ENCODE assay signal across 8 mouse cellular contexts in genomic region chr7:19628192-19628535, GRCm38 (mm10). TPM values are rescaled to one million over a fixed set of nuclear protein-coding genes. Genes with fewer than 3 reads are reported as not detected.
DNase-seq lines count a peak whose midpoint lies in the region; ATAC-seq and TF ChIP-seq lines count a peak whose summit lies in the region.

No protein-coding gene starts in this region.

- no peak overlapping the region for H3K27ac ChIP-seq in neural tube, embryonic 11.5 days (ENCODE audit: low read depth, low read length)
- peak overlapping the region; percentile 80 for H3K27ac ChIP-seq in limb, embryonic 12.5 days
- peak overlapping the region; percentile 86 for H3K27ac ChIP-seq in small intestine, adult 2 months (ENCODE audit: insufficient read depth, low read depth, low read length)

- H3K36me3 ChIP-seq in erythroblast, embryonic 14.5 days (ENCODE audit: control insufficient read depth), result peaks cover 19% of the 10 kb centered on the region
- H3K36me3 ChIP-seq in neural tube, embryonic 11.5 days (ENCODE audit: control insufficient read depth, insufficient read depth, low read length), result 0 out of 2 replicates have a peak, but pooled peaks cover 2% of the 10 kb centered on the region
- H3K36me3 ChIP-seq in limb, embryonic 12.5 days, result peaks cover 16% of the 10 kb centered on the region
- peaks cover 8% of the 10 kb centered on the region for H3K36me3 ChIP-seq in small intestine, adult 2 months (ENCODE audit: control insufficient read depth, insufficient read depth, low read length)

- H3K4me1 ChIP-seq in erythroblast, embryonic 14.5 days (ENCODE audit: control insufficient read depth), result peaks cover 48% of the 10 kb centered on the region
- no peaks in the 10 kb centered on the region for H3K4me1 ChIP-seq in neural tube, embryonic 11.5 days (ENCODE audit: control insufficient read depth, insufficient read depth, low read length)
- H3K4me1 ChIP-seq in limb, embryonic 12.5 days (replicated peaks), result 0 out of 2 replicates have a peak, but pooled peaks cover 2% of the 10 kb centered on the region
- peaks cover 20% of the 10 kb centered on the region for H3K4me1 ChIP-seq in small intestine, adult 2 months (ENCODE audit: control insufficient read depth, insufficient read depth, insufficient read length, low read length)

- peak overlapping the region; percentile 91 for H3K4me2 ChIP-seq in neural tube, embryonic 11.5 days (ENCODE audit: low read depth)
- peak overlapping the region; percentile 84 for H3K4me2 ChIP-seq in limb, embryonic 12.5 days

- no peak for DNase-seq in neural tube, embryonic 11.5 days (ENCODE audit: low spot score)
- DNase-seq in neural tube, embryonic 10.5 days (ENCODE audit: extremely low spot score, low spot score), result no peak
- DNase-seq in right cerebral cortex, adult 2 months (ENCODE audit: low spot score in 2 of 2), result no peak

- H3K27me3 ChIP-seq in erythroblast, embryonic 14.5 days (ENCODE audit: control insufficient read depth), result peaks cover 3% of the 10 kb centered on the region
- H3K27me3 ChIP-seq in neural tube, embryonic 11.5 days (ENCODE audit: control insufficient read depth, insufficient read depth, low read length), result no peaks in the 10 kb centered on the region
- H3K27me3 ChIP-seq in limb, embryonic 12.5 days, result no peaks in the 10 kb centered on the region
- H3K27me3 ChIP-seq in small intestine, adult 2 months (ENCODE audit: control insufficient read depth, insufficient read depth, low read length), result no peaks in the 10 kb centered on the region

- H3K9ac ChIP-seq in neural tube, embryonic 11.5 days (ENCODE audit: low read length), result no peak overlapping the region
- no peak overlapping the region for H3K9ac ChIP-seq in limb, embryonic 12.5 days (replicated peaks)

- no peak for TF ChIP-seq CTCF in small intestine, adult 2 months (IDR thresholded peaks at IDR 0.05; ENCODE audit: extremely low read depth, insufficient read length, insufficient replicate concordance, low read depth, low read length)

- TF ChIP-seq POLR2A in small intestine, adult 2 months (IDR thresholded peaks at IDR 0.05; ENCODE audit: low read depth, low read length), result peak; percentile 53

- WGBS in neural tube, embryonic 11.5 days, result 14% methylated on average over 17 of the region's 17 CpGs
- 14% methylated on average over 17 of the region's 17 CpGs for WGBS in limb, embryonic 12.5 days
- 6% methylated on average over 17 of the region's 17 CpGs for WGBS in small intestine, adult 2 months

- no peaks in the 10 kb centered on the region for H3K9me3 ChIP-seq in erythroblast, embryonic 14.5 days (ENCODE audit: control insufficient read depth, low read length)
- no peaks in the 10 kb centered on the region for H3K9me3 ChIP-seq in neural tube, embryonic 11.5 days (ENCODE audit: control insufficient read depth, low read length)
- H3K9me3 ChIP-seq in limb, embryonic 12.5 days, result no peaks in the 10 kb centered on the region

- peak overlapping the region; percentile 72 for H3K4me3 ChIP-seq in erythroblast, embryonic 14.5 days (replicated peaks)
- H3K4me3 ChIP-seq in neural tube, embryonic 11.5 days (ENCODE audit: low read depth, low read length), result peak overlapping the region; percentile 73
- H3K4me3 ChIP-seq in limb, embryonic 12.5 days (replicated peaks), result peak overlapping the region; percentile 78
- peak overlapping the region; percentile 90 for H3K4me3 ChIP-seq in small intestine, adult 2 months (ENCODE audit: low read depth, low read length)

- no peak for ATAC-seq in erythroblast, adult 5-6 weeks (replicated peaks; ENCODE audit: low FRiP score, poor library complexity, severe bottlenecking)
- no peak for ATAC-seq in neural tube, embryonic 11.5 days (ENCODE audit: insufficient read depth, low FRiP score, low TSS enrichment)
- ATAC-seq in limb, embryonic 12.5 days (ENCODE audit: insufficient number of reproducible peaks, insufficient read depth, low FRiP score, low TSS enrichment, low read depth), result no peak
- ATAC-seq in inflammation-experienced regulatory T-cells, adult 6 months, result no peak

RNA-seq across cellular contexts. Expression of gene Relb, which starts 1.1 kb away (rescaled TPM):
- 0.32 and 0.48 TPM in 2 replicates for polyA plus RNA-seq in erythroblast, embryonic 14.5 days (2012)
- 1.5 TPM in 1 of 2 replicates, not detected in the other for total RNA-seq in erythroblast, adult 5-6 weeks (2015; ENCODE audit: low replicate concordance)
- 0.68 and 2.2 TPM in 2 replicates for total RNA-seq in erythroblast, adult 5-6 weeks (2017; ENCODE audit: low replicate concordance)
- polyA plus RNA-seq in neural tube, embryonic 11.5 days (2014; fragmentation: Nextera tagmentation; extraction: Ambion mirVana), result 3.1 and 3.8 TPM in 2 replicates
- 5.8 and 7.3 TPM in 2 replicates for polyA plus RNA-seq in limb, embryonic 12.5 days (2016; fragmentation: Nextera tagmentation; extraction: Ambion mirVana)
- 47.2 and 144 TPM in 2 replicates for polyA plus RNA-seq in small intestine, adult 2 months (2012; rRNA removed)
- polyA plus RNA-seq in inflammation-experienced regulatory T-cells, adult 6 months (2017; shearing (Covaris generic)), result 10 to 100 TPM; 11.2 to 18.9 (median 17.4) TPM

RNA-seq across cellular contexts. Expression of gene Clasrp, which starts 23.9 kb away (rescaled TPM):
- polyA plus RNA-seq in erythroblast, embryonic 14.5 days (2012), result 10.2 and 11.9 TPM in 2 replicates
- total RNA-seq in erythroblast, adult 5-6 weeks (2015; ENCODE audit: low replicate concordance), result 0.96 and 2.3 TPM in 2 replicates
- 14.9 and 21.9 TPM in 2 replicates for total RNA-seq in erythroblast, adult 5-6 weeks (2017; ENCODE audit: low replicate concordance)
- polyA plus RNA-seq in neural tube, embryonic 11.5 days (2014; fragmentation: Nextera tagmentation; extraction: Ambion mirVana), result 48.0 and 53.5 TPM in 2 replicates
- polyA plus RNA-seq in limb, embryonic 12.5 days (2016; fragmentation: Nextera tagmentation; extraction: Ambion mirVana), result 77.4 and 78.4 TPM in 2 replicates
- polyA plus RNA-seq in small intestine, adult 2 months (2012; rRNA removed), result 91.6 and 184 TPM in 2 replicates
- 10 to 100 TPM in 1 of 3 experiments, 1 to 10 TPM in 2; 8.1 to 10.8 (median 9.8) TPM for polyA plus RNA-seq in inflammation-experienced regulatory T-cells, adult 6 months (2017; shearing (Covaris generic))

RNA-seq across cellular contexts. Expression of gene Clptm1, which starts 36.7 kb away (rescaled TPM):
- polyA plus RNA-seq in erythroblast, embryonic 14.5 days (2012), result 15.2 and 16.7 TPM in 2 replicates
- total RNA-seq in erythroblast, adult 5-6 weeks (2015; ENCODE audit: low replicate concordance), result 10.0 and 23.2 TPM in 2 replicates
- 12.0 and 15.7 TPM in 2 replicates for total RNA-seq in erythroblast, adult 5-6 weeks (2017; ENCODE audit: low replicate concordance)
- polyA plus RNA-seq in neural tube, embryonic 11.5 days (2014; fragmentation: Nextera tagmentation; extraction: Ambion mirVana), result 104 and 107 TPM in 2 replicates
- 92.6 and 94.2 TPM in 2 replicates for polyA plus RNA-seq in limb, embryonic 12.5 days (2016; fragmentation: Nextera tagmentation; extraction: Ambion mirVana)
- polyA plus RNA-seq in small intestine, adult 2 months (2012; rRNA removed), result 70.5 and 141 TPM in 2 replicates
- 10 to 100 TPM; 21.4 to 44.1 (median 27.2) TPM for polyA plus RNA-seq in inflammation-experienced regulatory T-cells, adult 6 months (2017; shearing (Covaris generic))

RNA-seq across cellular contexts. Expression of gene Apoc2, which starts 49.6 kb away (rescaled TPM):
- polyA plus RNA-seq in erythroblast, embryonic 14.5 days (2012), result 0.32 and 0.99 TPM in 2 replicates
- 10.4 and 16.1 TPM in 2 replicates for total RNA-seq in erythroblast, adult 5-6 weeks (2015; ENCODE audit: low replicate concordance)
- total RNA-seq in erythroblast, adult 5-6 weeks (2017; ENCODE audit: low replicate concordance), result 4.7 and 8.3 TPM in 2 replicates
- 0.45 and 0.55 TPM in 2 replicates for polyA plus RNA-seq in neural tube, embryonic 11.5 days (2014; fragmentation: Nextera tagmentation; extraction: Ambion mirVana)
- polyA plus RNA-seq in limb, embryonic 12.5 days (2016; fragmentation: Nextera tagmentation; extraction: Ambion mirVana), result 0.97 TPM in 1 of 2 replicates, not detected in the other
- polyA plus RNA-seq in small intestine, adult 2 months (2012; rRNA removed), result 1,337 and 1,661 TPM in 2 replicates
- polyA plus RNA-seq in inflammation-experienced regulatory T-cells, adult 6 months (2017; shearing (Covaris generic)), result not detected

RNA-seq across cellular contexts. Expression of gene Gemin7, which starts 50.8 kb away (rescaled TPM):
- polyA plus RNA-seq in erythroblast, embryonic 14.5 days (2012), result 12.9 and 13.5 TPM in 2 replicates
- total RNA-seq in erythroblast, adult 5-6 weeks (2015; ENCODE audit: low replicate concordance), result 32.0 and 46.7 TPM in 2 replicates
- total RNA-seq in erythroblast, adult 5-6 weeks (2017; ENCODE audit: low replicate concordance), result 10.2 and 13.5 TPM in 2 replicates
- polyA plus RNA-seq in neural tube, embryonic 11.5 days (2014; fragmentation: Nextera tagmentation; extraction: Ambion mirVana), result 161 and 171 TPM in 2 replicates
- polyA plus RNA-seq in limb, embryonic 12.5 days (2016; fragmentation: Nextera tagmentation; extraction: Ambion mirVana), result 167 and 170 TPM in 2 replicates
- 85.5 and 146 TPM in 2 replicates for polyA plus RNA-seq in small intestine, adult 2 months (2012; rRNA removed)
- 100 to 1,000 TPM in 1 of 3 experiments, 10 to 100 TPM in 2; 77.6 to 107 (median 89.0) TPM for polyA plus RNA-seq in inflammation-experienced regulatory T-cells, adult 6 months (2017; shearing (Covaris generic))
